Mouse (Mus musculus) heart, adult 9 months (tissue): Measurements from ENCODE around the gene Mgst2.

ENCODE experiments used
- DNase-seq, 2 experiments: peaks; one replicate each; pipeline ENCODE4 v3.0.0; 2022; ENCODE audit warnings: low spot score in 2 of 2

Gene Mgst2

DNA sequence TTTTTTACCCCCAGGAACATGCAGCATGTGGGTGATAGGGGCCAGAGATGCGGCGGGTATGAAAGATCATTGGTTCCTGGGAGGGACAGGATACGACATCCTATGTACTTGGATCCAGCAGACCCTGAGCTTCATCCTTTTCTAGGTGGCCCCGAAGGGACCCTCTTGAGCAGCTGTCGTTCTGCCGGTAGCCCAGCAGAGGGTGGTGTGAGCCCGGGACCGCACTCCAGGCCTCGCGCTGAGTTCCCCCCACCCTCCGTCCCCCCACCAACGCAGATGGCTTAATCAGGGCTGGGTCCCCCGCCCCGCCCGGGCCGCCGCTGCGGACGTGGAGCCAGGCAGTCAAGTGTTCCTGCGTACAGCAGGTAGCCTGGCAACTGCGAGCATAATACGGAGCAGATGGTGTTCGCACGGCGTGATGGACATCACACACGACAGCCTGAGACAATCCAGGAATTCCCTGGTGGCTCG is 41.2 kb downstream of the Mgst2 start:
- DNase-seq = peak; percentile 71 to 76

DNA sequence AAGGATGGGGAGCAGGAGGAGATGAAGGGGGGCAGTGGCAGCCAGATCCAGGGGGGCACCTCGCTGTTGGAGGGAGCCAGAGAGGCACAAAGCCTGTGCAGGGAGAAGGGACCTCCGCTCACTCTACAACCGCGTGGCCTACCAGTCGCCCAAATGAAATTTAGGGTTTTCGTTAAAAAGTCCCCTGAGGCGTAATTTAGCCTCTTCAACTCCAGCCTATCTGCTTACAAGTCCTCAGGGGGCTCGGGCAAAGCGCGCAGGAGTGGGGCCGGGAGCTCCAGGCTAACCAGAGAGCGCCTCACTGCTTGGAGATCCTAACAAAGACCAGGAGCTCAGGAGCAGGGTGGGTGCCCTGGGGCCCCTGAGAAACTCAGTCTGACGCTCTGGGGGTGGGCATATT is 41.8 kb downstream of the Mgst2 start:
- no peak for DNase-seq

- no peak for DNase-seq
Observed at GRCm38 (mm10) chr3:51702701-51703286, 42.6 kb downstream of the Mgst2 start.

DNA sequence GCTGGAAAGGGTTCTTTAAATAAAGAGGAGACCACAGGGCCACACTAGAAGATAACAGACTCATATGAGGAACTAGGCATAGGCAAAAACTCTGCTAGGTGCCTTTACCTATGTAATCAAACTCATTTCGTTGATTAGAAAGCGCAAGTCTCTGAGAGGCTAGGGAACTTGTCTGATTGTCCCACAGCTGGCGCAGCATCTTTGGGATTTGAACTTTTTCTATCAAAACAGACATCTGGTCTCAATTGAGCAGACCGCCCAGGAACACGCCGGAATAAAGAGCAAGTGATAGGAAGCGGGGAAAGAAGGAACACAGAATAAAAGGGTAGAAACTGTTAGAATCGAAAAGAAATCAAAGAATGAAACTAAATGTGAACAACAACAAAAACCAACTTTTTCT is 43.3 kb downstream of the Mgst2 start:
- DNase-seq = no peak

DNA sequence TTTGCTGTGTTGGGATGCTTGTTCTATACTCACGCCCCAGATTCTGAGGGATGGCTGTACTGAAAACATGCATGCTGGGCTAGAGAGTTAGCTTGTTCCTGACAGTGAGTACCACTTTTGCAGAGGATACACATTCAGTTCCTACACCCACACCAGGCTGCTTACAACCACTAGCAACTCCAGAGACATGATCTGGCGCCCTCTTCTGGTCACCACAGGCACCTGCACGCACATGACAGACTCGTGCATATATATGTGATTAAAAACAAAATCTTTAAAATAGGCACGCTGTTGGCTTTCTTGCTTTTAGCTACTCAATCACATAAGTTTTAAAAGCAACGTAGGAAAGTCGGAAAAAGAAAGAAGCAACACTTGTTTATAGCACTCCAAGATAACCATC is 45.1 kb downstream of the Mgst2 start:
- DNase-seq = no peak

- no peak for DNase-seq
Observed at GRCm38 (mm10) chr3:51708375-51708745, 48.2 kb downstream of the Mgst2 start.

DNA sequence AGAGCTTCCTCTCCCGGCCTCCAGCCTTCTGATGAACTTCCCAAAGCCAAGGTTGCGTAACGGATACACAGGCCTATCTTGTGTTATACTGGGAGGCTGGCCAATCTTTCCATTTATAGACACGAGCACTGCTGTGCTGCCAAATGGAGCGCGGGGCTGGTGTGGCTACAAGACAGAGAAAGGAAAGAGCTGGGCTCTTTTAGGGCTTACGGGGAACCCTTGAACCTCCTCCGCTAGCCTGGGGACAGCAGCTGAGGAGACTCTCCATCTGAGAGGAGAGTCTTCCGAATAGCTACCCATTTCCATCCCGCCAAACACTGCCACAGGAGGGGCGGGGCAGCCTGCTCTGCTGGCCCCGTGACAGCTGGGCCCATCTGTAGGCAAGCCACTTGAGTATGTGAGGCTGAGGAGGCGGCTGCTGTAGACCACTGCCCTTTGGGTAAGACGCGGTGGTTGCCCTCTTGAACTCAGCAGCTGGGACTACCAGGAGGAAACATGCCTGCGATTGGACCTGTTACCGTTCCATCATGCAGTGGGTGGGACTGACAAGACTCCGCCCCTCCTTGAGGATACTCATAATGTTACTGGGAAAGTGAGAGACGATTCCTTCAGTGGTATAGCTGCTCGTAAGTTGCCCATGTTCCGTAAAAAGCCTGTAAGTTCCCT is 48.7 kb downstream of the Mgst2 start:
- DNase-seq = peak; percentile 96

- no peak for DNase-seq
Observed at GRCm38 (mm10) chr3:51712382-51712781, 52.2 kb downstream of the Mgst2 start.

DNA sequence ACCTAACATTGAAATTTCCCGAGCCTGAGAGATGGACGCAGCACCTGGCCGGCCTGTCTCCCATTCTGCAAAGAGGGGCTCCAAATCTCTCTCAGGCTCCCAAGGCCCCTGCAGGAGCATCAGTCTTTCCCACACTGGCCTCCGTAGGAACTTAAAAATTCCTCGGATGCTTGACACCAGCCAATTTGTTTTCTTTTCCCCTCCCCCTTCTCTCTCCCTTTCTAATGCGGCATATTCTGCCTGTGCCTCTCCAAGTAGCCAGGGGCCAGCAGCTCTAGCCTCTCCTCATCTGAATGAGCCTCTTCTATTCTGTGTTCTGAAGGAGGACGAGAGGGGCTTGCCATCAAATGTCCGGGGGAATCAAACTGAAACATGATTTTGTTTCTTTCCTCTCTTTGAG is 53.1 kb downstream of the Mgst2 start:
- DNase-seq = no peak

DNA sequence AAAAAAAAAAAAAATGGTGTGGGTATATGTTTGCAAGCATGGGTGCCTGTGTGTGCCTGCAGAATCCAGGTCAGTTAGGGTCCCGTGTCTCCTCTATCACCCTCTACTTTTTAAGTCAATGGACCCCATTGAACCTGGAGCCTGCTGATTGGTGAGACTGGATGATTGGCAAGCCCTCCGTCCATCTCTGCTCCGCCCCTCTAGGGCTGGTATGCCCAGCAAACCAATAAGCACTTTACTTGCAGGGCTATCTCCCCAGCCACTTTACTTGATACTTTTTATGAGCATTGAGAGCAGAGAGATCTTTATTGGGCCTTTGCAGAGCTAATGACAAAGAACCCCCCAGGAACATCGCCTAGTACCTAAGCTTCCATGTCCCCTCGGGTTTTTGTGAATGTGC is 54.3 kb downstream of the Mgst2 start:
- no peak for DNase-seq

DNA sequence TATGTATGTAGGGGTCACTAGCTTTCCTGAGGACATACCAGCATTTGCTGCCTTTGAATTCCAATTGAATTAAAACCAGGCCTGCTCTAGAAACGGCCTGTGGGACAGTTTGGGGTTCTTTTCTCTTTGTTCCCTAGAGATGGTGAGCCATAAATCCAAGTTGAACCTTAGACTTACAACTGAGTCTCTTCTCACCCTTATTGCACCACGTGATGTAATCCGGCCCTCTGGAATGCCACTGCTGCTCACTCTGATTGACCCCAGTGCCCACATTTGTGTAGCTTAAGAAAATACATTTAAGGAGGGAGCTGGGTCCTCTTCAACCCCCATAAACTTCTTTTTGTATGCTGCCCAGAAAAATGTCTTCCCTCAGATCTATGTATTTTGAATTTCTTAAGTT is 57.3 kb downstream of the Mgst2 start:
- DNase-seq = no peak

- no peak for DNase-seq
Observed at GRCm38 (mm10) chr3:51717909-51718308, 57.7 kb downstream of the Mgst2 start.

DNA sequence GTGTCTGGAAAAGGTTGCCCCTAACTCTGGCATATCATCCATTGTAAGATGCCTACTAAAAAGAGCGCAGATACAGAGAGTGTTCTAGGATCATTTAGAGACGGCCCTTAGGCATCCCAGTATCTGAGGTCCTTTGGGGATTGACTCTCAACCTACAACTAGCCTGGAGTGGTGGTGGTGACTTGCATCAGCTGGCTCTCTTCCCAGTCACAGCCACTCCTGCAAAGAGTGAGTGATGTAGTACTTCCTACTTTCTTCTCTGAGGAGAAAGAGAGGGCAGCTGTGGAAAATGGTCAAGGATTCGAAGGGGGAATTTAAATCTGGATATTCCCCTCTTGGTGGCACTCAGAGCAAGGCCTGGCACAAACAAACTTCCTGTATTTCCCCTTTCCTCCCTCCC is 59.2 kb downstream of the Mgst2 start:
- DNase-seq = peak in 1 of 2 experiments; percentile 13

DNA sequence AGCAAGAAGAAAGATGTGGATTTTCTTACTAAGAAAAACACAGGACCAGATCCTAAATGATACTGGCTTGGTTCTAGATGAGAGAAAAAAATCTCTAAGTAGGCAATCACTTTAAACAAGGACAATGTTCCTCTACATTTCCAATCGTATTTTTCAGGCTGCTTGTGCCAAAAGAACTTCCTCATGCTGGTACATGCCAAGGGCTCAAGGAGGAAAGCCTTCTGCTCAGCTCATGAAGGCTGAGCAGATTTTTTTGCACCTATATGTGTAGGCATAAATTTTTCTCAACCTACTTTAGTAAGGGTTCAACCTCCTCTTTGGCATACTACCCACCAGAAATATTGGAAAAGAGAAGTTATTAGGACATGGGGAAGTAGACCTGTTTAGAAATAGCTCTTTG is 59.8 kb downstream of the Mgst2 start:
- no peak for DNase-seq

- DNase-seq = no peak
Observed at GRCm38 (mm10) chr3:51726257-51726656, 66.1 kb downstream of the Mgst2 start.

GRCm38 (mm10) chr3:51727487-51727886 is 67.3 kb downstream of the Mgst2 start:
- DNase-seq = no peak

- peak in 1 of 2 experiments; percentile 13 for DNase-seq
Observed at GRCm38 (mm10) chr3:51727968-51728367, 67.8 kb downstream of the Mgst2 start.

- peak; percentile 12 to 44 for DNase-seq
Observed at GRCm38 (mm10) chr3:51728456-51728855, 68.3 kb downstream of the Mgst2 start.

DNA sequence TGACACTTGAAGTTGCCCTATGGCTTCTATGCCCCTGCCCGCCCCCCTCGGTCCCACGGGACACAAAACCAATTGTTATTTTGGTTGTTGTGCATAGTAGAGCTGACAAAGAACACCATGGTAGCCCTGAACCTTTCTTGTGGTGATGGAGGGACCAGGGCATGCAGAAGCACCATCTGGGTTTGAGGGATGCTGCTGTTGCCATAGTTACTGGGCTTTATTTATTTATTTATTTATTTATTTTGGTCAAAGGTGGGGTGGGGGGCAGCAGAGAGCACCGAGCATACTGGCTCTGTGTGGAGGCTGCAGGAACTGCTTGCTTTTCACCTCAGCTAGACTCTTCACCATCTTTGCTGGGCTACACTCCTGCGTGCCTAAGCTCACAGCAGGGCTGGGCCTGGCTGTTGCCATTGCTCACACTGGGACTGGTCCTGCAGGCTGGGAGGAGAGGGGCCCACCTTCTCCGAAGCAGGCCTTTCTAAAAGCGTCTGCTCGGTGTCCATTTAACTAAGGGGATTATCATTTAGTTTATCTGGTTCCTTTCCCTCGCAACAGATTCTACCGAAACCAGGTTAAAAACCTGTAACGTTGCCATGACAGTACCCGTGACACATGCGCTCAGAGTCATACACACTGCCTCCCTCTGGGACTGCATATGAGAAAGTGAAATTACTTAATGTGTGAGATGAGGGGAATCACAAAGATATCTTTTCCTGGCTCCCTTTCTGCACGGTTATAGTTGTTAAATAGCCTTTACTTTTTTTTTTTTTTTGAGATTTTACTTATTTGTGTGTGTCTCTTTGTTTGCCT is 69.2 kb downstream of the Mgst2 start:
- no peak for DNase-seq

DNA sequence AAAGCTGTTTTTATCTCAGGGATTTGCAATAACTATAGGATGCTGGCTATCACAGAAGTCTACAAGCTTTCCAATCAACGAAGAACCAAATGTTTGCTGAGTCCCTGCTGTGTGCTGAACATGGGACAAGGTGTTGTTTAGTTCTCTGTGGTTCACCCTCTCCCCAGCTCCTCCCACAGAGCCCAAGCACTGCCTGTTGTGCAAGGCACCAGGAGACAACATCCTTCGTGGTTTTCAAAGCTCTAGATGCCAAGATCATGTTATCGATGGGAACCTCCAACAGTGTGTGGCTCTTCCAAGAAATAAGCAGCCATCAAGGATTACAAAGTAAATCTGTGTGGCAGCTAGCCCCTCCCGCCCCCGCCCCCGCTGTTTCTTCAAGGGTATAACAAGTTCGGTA is 70.5 kb downstream of the Mgst2 start:
- DNase-seq = no peak

DNA sequence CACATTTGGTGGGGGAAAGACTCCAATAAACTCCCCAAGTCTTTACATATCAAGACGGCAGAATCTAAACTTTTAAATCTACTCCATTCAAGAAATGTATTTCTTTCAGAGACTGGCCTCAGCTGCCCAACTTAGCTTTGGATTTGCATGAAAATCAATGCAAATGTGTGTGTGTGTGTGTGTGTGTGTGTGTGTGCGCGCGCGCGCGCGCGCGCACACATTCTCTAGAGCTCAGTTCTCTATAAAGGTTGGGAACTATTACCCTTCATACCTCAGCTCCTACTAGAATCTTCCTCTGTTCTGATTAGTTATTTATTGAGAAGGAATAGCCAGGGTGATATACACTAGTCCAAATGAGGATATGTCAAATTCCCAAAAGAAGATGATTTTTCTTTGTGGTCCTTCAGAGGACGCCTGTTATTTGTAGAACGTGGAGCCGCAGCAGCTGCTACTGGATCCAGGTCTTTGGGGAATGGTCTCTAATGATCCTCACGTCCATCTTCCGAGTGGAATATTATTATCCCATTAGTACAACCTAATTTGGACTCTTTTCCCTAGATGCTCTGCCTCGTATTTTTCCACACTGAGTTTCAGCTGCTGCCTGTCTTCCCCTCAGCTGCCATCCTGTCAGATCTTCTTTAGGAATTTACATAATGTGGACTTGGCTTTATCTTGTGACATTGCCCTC is 71.9 kb downstream of the Mgst2 start:
- no peak for DNase-seq
